Mouse (Mus musculus): ENCODE measurements around the gene Tpp2.

DNA sequence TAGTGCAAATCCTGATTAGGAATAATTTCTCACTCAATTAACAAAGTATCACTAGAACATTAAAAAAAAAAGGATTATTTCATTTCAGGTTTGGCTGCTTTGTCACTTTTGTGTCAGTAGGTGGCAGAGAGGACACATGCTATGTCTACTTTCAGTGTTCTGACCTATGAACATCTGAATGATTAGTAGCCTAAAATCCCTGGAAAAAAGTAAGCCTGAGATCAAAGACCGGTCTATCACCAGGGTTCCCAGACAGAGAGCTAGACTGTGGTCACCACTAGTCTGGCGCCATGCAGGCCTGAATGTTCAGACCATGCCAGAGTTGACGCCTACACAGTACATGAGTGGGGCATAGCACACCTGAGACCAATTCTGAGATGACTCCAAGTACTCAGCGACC is 30.6 kb upstream of the Tpp2 start:
- TF ChIP-seq CTCF (IDR thresholded peaks at IDR 0.05; ENCODE audit: insufficient read depth, low read length) (0 out of 2 replicates have a peak, but pooled peaks have one; percentile 0), POLR2A (IDR thresholded peaks at IDR 0.05; ENCODE audit: borderline replicate concordance, extremely low read depth, low read depth, low read length) (no peak)

Data from lung, adult 2 months (tissue).